Mouse (Mus musculus): Measurements from ENCODE around the gene Dctn3.

Gene Dctn3

GRCm38 (mm10) chr4:41671963-41672480 is 50.9 kb downstream of the Dctn3 start:
- DNase-seq (ENCODE audit: low spot score), result no peak

DNA sequence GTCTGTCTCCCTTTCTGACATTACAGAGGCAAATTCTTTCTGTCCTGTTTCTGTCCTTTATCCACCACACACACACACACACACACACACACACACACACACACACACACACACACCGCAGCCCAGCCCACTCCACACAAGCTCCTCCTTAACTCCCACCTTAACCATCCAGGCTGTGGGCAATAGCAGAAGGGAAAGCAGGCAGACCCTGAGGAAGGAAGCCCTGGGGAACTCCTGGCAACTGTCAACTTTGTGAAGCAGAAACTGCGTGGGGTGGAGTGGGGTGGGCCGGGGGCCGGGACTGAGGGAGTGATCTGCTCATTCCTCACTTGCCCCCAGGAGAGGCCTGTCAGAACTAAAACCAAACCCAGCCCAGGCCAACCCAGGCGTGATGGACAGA is 51.5 kb downstream of the Dctn3 start:
- DNase-seq (ENCODE audit: low spot score), result no peak

DNA sequence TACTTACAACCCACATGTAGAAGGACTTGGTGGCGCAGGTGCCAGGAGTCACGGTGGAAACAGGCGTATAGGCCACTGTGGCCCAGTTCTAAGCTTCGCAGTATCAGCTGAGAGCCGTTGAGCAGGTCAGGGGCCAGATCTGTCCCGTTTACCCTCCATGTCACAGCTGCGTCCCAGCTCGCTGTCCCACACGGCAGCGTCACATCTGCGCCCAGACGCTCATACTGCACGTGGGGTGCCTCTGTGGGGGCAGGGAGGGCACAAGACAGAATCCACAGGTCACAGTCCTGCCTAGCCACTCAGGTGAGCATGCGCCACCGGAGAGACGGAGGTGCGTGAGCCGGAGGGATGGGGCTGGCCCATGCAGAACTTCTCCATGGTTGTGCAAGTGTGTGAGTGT is 52.1 kb downstream of the Dctn3 start:
- no peak for DNase-seq (ENCODE audit: low spot score)

GRCm38 (mm10) chr4:41666646-41667045 is 56.3 kb downstream of the Dctn3 start:
- no peak for DNase-seq (ENCODE audit: low spot score)

DNA sequence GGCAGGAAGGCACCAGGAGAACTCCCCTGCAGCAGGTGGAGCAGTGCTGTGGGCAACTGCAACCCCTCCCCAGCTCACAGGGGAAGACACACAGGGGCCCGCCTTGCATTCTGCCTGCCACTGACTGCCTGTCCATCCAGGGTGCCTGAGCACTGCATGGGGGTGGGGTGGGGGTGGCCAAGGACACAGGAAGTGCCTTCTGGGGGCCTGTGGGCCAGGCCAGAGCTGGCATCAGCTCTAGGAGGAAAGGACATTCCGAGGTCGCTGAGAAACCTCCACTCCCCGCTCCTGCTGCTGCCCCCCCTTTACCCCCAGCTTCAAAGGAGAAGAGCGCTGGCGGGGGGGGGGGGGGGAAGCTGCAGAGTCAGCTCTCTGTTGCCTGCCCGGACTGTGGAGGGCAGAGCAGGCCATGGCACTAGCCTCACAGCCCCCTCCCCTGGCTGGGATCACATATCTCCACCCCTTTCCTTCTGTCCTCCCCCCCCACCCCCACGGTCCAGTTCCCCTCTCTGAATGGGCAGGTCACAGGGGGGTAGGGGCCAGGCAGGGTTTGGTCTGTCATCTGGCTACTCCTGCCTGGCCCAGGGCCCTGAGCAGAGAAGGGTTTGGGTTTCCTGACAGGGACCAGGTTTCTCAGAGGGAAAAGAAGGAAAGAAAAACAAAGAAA is 57.8 kb downstream of the Dctn3 start:
- DNase-seq (ENCODE audit: low spot score), result no peak

Measured in layer of hippocampus, adult 9-10 months (tissue).